Mouse (Mus musculus) bone marrow macrophage, adult 2 months (primary cell): ENCODE data around the gene Dhx16.

Experiments used
- CTCF ChIP-seq: IDR thresholded peaks from 2 replicates; pipeline ENCODE4 v1.5.1; 2012; ENCODE audit warnings: low read depth, mild to moderate bottlenecking, low read length, moderate library complexity
- POLR2A ChIP-seq: IDR thresholded peaks from 2 replicates; pipeline ENCODE4 v1.6.1; 2012; ENCODE audit warnings: mild to moderate bottlenecking, low read depth, low read length, borderline replicate concordance

GRCm38 (mm10) chr17:35848112-35848511, 31.5 kb upstream of the Dhx16 start:
- TF ChIP-seq CTCF (no peak), POLR2A (no peak)
